Comparison of ENCODE assay signal across 19 mouse cellular contexts in genomic region chr8:126767341-126767740, GRCm38 (mm10).
DNase-seq lines count a peak whose midpoint lies in the region; ATAC-seq and TF ChIP-seq lines count a peak whose summit lies in the region.
"Had no signal": no experiment of that assay in that cellular context is flagged by ENCODE, and none has a peak within 500 bp of the region (broad histone marks: within the 10 kb centered on the region; RNA-seq: fewer than 3 reads in every experiment).

No protein-coding gene starts in this region.

- CTCF ChIA-PET in Patski (lab: Charles Lee): no interaction called here

- in situ Hi-C loops in Patski (cut with MboI; ENCODE audit: low pct_unique_long_range_greater_than_20kb): no loop called here

- no peak overlapping the region for H3K9ac ChIP-seq in lung, postnatal 0 days (replicated peaks; ENCODE audit: low read depth)
- no peak overlapping the region for H3K9ac ChIP-seq in stomach, postnatal 0 days (ENCODE audit: low read length)
- H3K9ac ChIP-seq: hindbrain, embryonic 13.5 days; lung, embryonic 15.5 days; stomach, embryonic 15.5 days had no signal

- no peaks in the 10 kb centered on the region for H3K9me3 ChIP-seq in lung, postnatal 0 days (ENCODE audit: low read length)
- no peaks in the 10 kb centered on the region for H3K9me3 ChIP-seq in stomach, postnatal 0 days (ENCODE audit: control insufficient read depth, low read length)
- H3K9me3 ChIP-seq: embryonic facial prominence, embryonic 10.5 days; hindbrain, embryonic 13.5 days; lung, embryonic 15.5 days; stomach, embryonic 15.5 days had no signal

- H3K27me3 ChIP-seq in lung, postnatal 0 days (replicated peaks; ENCODE audit: insufficient read depth, low read length): no peaks in the 10 kb centered on the region
- H3K27me3 ChIP-seq in Patski: no peaks in the 10 kb centered on the region
- no peaks in the 10 kb centered on the region for H3K27me3 ChIP-seq in stomach, postnatal 0 days (ENCODE audit: control insufficient read depth, insufficient read depth, low read length)
- H3K27me3 ChIP-seq: hindbrain, embryonic 13.5 days; lung, embryonic 15.5 days; stomach, embryonic 15.5 days had no signal

- TF ChIP-seq EP300 in lung, postnatal 0 days (IDR thresholded peaks at IDR 0.05): peak; percentile 93
- no peak for TF ChIP-seq EP300 in stomach, postnatal 0 days (optimal IDR thresholded peaks at IDR 0.05)

- no peaks in the 10 kb centered on the region for H3K4me1 ChIP-seq in lung, postnatal 0 days (ENCODE audit: insufficient read depth, low read depth, low read length)
- H3K4me1 ChIP-seq in stomach, postnatal 0 days (replicated peaks; ENCODE audit: control insufficient read depth, insufficient read depth): no peaks in the 10 kb centered on the region
- H3K4me1 ChIP-seq: hindbrain, embryonic 13.5 days; lung, embryonic 15.5 days; stomach, embryonic 15.5 days had no signal

- POLR2A ChIA-PET in Patski (lab: Charles Lee): no interaction called here

- TF ChIP-seq CTCF in lung, postnatal 0 days (IDR thresholded peaks at IDR 0.05): no peak
- TF ChIP-seq CTCF in Patski (IDR thresholded peaks at IDR 0.05): no peak
- TF ChIP-seq CTCF in stomach, postnatal 0 days (IDR thresholded peaks at IDR 0.05; ENCODE audit: low read depth): no peak

- no peak overlapping the region for H3K4me3 ChIP-seq in lung, postnatal 0 days (ENCODE audit: low read depth, low read length)
- H3K4me3 ChIP-seq in stomach, postnatal 0 days (ENCODE audit: low read depth, low read length): no peak overlapping the region
- H3K4me3 ChIP-seq: embryonic facial prominence, embryonic 10.5 days; hindbrain, embryonic 13.5 days; lung, embryonic 15.5 days; stomach, embryonic 15.5 days had no signal

- peak overlapping the region; percentile 65; the same call in 1 of the 2 replicates for H3K27ac ChIP-seq in lung, postnatal 0 days (ENCODE audit: low read length)
- peak overlapping the region; percentile 74 for H3K27ac ChIP-seq in stomach, postnatal 0 days (replicated peaks)
- H3K27ac ChIP-seq: embryonic facial prominence, embryonic 10.5 days; hindbrain, embryonic 13.5 days; lung, embryonic 15.5 days; stomach, embryonic 15.5 days had no signal

- no peaks in the 10 kb centered on the region for H3K36me3 ChIP-seq in lung, postnatal 0 days (ENCODE audit: insufficient read depth, low read length)
- no peaks in the 10 kb centered on the region for H3K36me3 ChIP-seq in stomach, postnatal 0 days (ENCODE audit: control insufficient read depth, insufficient read depth, low read length)
- H3K36me3 ChIP-seq: embryonic facial prominence, embryonic 10.5 days; hindbrain, embryonic 13.5 days; lung, embryonic 15.5 days; stomach, embryonic 15.5 days had no signal

- no peak overlapping the region for H3K4me2 ChIP-seq in lung, postnatal 0 days (replicated peaks; ENCODE audit: low read depth, low read length)
- H3K4me2 ChIP-seq in stomach, postnatal 0 days (replicated peaks; ENCODE audit: low read depth): no peak overlapping the region
- H3K4me2 ChIP-seq: hindbrain, embryonic 13.5 days; liver, embryonic 11.5 days; lung, embryonic 15.5 days; stomach, embryonic 15.5 days had no signal

- peak; percentile 67 for ATAC-seq in lung, postnatal 0 days
- ATAC-seq in Patski: peak; percentile 39
- peak; percentile 52; the same call in 1 of the 2 replicates for ATAC-seq in stomach, postnatal 0 days (ENCODE audit: low FRiP score, low TSS enrichment)
- ATAC-seq: forebrain, embryonic 16.5 days had no signal

- DNase-seq in lung, postnatal 0 days (ENCODE audit: low spot score): peak; percentile 80
- no peak for DNase-seq in lung, postnatal 14 days
- no peak for DNase-seq in Patski (ENCODE audit: low read depth, low spot score)
- peak; percentile 81 to 87 for DNase-seq in adrenal gland, postnatal 36 days
- peak; percentile 29 for DNase-seq in stomach, postnatal 0 days (ENCODE audit: low spot score)
- DNase-seq in left cerebral cortex, adult 8-10 months (ENCODE audit: low spot score in 2 of 2): no peak
- no peak for DNase-seq in retina, postnatal 1 day
- DNase-seq: cerebellum, postnatal 25 days; kidney, adult 18-20 months; kidney, postnatal 4 days; layer of hippocampus, postnatal 36 days; left cerebral cortex, postnatal 4 days; spleen, adult 18-20 months had no signal

- WGBS in lung, postnatal 0 days: 55% methylated on average over 3 of the region's 3 CpGs
- 62% methylated on average over 3 of the region's 3 CpGs for WGBS in stomach, postnatal 0 days

Comparison
In these comparisons a context has a peak if more than half of its experiments do, and no peak if none do; other contexts are left out.
1. DNase-seq: peak in lung, postnatal 0 days (single experiment), adrenal gland, postnatal 36 days (2 of 2) and stomach, postnatal 0 days (single experiment); none in lung, postnatal 14 days (single experiment), Patski (single experiment), left cerebral cortex, adult 8-10 months (0 of 2) and retina, postnatal 1 day (single experiment).
2. Peak in every context shown above with its lines, with median percentiles within 50 percentile points of each other: ATAC-seq.